Mouse (Mus musculus): ENCODE measurements at regions not wholly inside any gene's neighbourhood (a gene's known extent, or its start where the extent isn't known, plus 50 kb on each side); places are given as distances from the start of the nearest gene placed in this dataset.

DNA sequence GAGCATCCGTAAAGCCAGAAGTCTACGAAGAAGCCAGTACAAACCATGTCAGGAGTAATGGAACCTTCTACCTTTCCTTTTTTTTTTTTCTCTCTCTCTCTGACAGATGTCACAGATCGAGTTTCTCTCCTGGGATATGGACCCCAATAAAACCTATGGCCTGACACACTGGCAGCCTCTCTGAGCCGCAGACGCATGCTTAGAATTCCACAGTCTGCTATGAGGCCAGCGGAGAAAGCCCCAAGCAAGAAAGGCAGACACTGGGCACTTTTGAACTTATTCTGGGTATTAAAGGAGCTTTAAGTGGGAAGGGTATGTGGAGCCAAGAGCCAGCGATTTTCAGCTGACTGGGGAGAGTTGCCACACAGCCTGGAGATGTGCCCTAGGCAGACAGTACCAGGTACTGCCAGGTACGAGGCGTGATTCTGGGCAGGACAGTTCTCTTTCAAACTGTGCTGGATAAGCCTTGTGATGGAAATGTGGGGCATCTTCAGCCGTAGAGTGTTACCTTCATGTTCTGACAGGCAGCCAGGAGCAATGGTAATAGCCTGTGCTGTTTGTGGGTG lies 271.8 kb downstream of the Foxo1 start:
- ATAC-seq (ENCODE audit: extremely low read depth, insufficient number of reproducible peaks, low FRiP score, poor library complexity, severe bottlenecking): no peak

DNA sequence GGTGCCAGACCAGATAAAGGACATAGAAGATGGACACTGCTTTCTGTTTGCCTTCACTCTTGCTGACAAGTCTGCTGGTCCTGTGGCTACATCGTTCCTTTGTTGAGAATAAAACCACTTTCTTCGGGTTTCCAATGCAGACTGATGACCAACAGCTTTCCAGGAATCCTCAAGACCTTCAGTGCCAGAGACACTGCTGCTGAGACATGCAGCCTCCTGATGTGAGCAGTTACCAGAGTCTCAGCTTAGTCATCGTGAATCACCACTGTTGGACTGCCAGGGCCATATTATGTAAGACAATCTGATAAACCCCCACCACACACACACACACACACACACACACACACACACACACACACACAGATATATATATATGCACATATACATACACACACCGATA lies 270.2 kb downstream of the Foxo1 start:
- ATAC-seq (ENCODE audit: extremely low read depth, insufficient number of reproducible peaks, low FRiP score, poor library complexity, severe bottlenecking): no peak

DNA sequence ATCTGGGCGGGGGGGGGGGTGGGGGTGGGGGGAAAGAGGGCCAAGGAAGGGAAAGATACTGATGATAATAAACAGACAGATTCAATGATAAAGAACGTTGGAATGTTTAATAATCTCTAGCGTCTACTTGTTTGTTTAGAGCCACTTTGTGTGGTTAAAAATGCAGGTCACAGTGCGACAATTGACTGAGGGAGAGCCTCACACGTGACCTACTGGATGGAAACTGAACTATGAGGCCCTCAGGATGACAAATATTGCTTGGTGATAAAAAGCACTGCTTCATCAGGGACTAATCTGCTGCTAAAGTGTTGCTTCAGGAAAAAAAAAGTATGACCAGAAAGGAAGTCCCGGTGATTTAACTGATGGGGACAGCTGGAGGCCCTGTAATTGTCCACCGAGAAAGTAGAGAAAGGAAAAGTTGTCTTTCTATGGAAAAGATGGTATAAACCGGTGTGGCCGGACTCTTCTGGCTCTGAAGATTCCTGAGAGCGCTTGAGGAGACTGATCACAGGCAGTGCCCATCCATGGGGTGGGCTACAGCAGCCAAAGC lies 269.3 kb downstream of the Foxo1 start:
- no peak for ATAC-seq (ENCODE audit: extremely low read depth, insufficient number of reproducible peaks, low FRiP score, poor library complexity, severe bottlenecking)

DNA sequence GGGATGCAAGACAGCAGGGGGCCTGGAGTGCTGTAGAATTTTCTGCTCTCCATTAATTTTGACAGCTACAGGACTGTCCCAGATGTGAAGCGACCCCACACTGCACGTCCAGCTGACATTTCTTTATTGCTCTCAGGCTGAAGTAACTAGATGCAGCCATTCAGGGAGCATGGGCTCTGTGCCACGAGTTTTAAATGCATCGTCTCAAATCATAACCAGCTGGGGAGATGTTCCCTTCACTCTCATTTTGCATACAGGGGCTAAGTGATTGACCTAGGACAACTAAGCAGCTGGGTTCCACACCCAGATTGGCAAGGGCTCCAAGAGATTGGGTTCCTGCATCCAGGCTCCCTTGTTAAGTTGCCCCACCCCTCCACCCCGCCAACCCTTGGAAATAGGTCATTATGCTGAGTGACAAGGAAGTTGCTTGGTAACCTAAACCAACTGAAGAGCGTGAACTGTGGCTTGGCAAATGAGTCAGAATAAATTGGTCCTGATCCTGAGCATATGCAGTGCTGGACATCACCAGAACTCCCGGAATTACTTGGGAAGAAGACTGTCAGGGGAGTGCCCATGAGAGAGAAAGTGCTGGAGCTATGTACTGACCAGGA lies 267.4 kb downstream of the Foxo1 start:
- no peak for ATAC-seq (ENCODE audit: extremely low read depth, insufficient number of reproducible peaks, low FRiP score, poor library complexity, severe bottlenecking)

DNA sequence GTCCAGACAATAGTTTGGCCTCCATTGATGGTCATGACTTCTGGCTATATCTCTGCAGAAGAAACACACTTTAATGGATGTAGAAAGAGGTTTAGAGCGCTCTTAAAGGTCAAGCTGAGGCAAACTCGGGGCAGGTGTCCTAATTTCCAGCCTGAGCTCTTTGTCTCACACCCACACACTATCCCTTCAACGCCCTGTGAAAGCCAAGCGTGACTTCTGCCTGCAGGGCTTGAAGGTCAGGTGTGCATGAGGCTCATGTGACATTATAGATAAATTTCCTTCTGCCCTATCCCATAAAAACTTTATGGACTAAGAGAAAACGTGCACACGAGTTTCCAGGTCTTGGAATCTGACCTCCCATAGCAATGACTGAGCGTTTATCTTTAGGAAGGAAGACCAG lies 266.0 kb downstream of the Foxo1 start:
- ATAC-seq (ENCODE audit: extremely low read depth, insufficient number of reproducible peaks, low FRiP score, poor library complexity, severe bottlenecking): no peak

DNA sequence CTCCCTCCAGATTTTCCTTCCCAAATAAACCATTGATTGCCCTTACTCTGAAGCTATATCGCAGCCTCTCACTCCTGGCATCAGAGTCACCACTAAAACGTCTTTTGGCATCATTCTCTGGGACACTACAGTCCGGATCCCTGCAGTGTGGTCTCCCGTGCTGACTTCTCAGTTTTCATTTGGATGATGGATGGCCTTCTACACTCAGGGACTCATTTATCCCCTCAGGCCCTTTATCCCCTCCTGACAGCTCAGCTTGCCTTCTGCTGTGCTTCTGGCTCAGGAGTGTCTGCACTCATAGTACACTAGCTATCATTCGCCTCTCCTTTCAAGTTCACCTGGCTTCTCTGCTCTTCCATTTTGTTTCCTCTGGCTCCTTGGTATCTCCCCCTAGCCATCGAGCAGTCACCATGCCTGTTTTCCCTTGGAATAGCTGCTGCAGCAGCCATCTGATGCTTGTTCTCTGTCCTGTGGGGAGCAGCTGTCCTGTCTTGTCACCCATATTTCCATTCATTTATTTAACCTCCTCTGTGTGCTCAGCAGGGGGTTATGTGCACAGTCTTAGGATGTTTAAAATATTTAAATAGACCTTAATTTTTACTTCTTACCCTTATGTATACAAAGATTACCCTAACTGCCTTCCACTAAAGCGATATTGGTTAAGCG lies 263.7 kb downstream of the Foxo1 start:
- no peak for ATAC-seq (ENCODE audit: extremely low read depth, insufficient number of reproducible peaks, low FRiP score, poor library complexity, severe bottlenecking)

DNA sequence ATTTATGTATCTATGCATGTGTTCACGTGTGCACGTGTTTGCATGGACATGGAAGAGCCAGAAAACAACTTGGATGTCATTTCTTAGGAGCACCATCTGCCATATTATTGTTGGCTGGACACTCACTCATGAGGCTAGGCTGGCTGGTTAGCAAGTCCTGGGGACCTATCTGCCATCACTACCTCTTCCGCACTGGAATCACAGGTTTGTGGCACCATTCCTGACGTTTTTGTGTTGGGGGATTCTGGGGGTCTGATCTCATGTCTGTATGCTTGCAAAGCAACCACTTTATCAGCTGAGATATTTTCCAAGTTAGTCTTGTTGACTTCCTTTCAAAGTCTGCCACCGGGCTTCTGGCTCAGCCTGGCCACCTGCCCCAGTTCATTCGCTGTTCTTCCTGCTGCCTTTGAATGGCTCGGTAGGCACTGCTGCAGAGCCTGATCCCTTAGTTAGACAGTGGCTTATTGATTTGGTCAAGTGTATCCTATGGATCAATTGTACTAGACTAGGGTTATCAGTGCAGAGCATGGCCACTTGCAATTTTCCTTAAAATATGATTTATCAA lies 262.4 kb downstream of the Foxo1 start:
- no peak for ATAC-seq (ENCODE audit: extremely low read depth, insufficient number of reproducible peaks, low FRiP score, poor library complexity, severe bottlenecking)

DNA sequence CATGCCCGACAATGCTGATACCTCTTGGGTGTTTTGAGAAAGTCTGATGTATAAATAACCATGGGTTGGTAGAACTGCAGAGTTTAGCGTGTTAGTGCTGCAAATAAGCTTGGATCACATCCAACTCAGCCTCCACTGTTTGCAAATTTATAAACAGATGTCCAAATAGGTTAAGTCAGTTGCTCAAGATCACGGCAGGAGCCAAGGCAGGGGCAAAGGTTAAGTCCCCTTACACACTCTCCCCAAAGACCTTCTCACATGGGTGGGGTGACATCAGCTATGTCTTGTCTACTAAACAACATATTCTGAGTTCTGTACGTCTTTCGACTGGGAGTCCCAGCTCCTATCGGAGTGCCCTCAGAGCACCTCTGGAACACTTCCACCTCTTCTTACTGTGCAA lies 261.0 kb downstream of the Foxo1 start:
- ATAC-seq (ENCODE audit: extremely low read depth, insufficient number of reproducible peaks, low FRiP score, poor library complexity, severe bottlenecking): no peak

DNA sequence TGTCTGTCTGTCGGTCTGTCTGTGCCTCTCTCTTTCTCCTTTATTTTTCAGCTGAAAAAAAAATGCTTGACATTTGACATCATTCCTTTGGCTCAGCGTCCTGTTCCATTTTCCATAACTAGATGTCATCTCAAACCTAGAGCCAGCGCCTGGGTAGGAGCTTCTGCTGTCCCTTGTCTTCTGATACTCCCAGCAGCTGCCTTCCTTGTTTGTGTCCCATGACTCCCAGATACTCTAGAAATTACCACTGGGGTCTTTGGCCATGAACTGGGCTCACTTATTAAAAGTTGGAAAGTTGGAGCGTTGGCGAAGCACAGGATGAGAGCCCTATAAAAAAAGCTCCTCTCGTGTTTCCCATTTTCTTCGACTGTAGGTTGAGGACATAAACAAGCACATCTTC lies 260.4 kb downstream of the Foxo1 start:
- ATAC-seq (ENCODE audit: extremely low read depth, insufficient number of reproducible peaks, low FRiP score, poor library complexity, severe bottlenecking): no peak

DNA sequence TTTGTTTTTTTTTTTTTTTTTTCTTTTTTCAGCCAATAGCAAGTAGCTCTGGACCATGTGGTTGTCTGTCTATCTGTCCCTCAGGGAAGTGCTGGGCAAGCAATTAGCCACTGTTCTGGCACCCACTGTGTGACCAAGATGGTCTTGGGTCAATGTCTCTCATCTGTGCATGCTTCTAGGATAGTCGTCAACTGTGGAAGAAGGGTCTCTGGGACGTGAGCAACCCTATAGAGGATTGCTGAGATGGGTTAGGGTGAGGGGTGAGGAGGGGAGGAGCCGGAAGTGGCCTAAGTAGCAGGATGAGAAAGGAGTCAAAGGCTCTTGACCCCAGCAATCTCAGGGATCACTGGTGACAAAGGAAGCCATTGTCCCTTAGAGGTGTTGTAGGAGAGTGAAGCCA lies 259.6 kb downstream of the Foxo1 start:
- no peak for ATAC-seq (ENCODE audit: extremely low read depth, insufficient number of reproducible peaks, low FRiP score, poor library complexity, severe bottlenecking)

DNA sequence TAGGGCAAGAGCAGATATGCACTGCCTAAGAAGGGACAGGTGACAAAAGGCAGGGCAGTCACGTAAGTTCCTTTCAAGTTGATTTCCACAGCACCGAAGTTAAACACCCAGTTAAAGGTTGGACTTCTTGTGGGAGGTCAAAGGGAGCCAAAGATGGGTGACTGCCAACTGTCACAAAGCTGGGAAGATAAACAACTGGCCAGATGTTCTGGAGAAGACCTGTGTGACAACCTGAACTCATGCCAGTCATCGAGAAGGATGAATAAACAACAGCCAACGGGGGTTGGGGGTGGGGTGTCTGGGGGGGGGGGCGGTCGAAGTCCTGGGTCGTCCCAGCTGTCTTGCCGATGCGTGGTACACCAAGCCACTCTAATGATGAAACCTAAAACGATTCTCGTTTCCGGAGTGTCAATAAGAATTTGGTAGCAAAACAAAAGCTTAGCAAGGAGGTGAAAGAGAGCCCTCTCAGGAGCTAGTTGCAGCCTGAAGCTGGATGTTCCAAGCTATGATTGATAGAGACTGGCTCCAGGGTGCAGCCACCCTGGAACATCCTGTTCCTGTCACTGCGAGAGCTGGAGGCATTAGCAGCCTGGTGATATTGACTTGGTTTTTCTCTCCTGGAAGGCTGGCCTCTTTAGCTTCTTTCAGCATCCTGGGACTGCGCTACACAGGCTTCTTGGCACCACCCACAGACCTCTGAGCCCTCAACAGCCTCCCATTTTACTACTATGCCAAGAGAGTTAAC lies 259.0 kb downstream of the Foxo1 start:
- no peak for ATAC-seq (ENCODE audit: extremely low read depth, insufficient number of reproducible peaks, low FRiP score, poor library complexity, severe bottlenecking)

DNA sequence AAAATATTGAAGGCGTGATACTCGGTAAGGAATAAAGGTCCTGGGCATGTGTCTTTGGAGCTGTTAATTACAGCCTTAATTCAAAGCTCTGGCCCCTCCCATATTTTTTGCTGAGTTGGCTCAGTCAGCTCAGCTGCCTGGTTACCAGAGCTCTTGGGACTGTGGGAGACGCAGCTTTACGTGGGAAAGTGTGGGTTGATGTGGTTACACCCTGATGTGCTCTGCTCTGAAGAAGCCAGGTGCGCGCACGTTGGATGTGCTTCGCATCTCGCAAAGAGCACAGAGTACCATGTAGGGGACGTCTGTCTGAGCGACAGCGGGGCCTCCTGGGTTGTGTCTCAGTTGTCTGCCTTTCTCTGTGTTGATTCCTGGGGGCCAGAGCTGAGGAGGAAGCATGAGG lies 254.8 kb downstream of the Foxo1 start:
- no peak for ATAC-seq (ENCODE audit: extremely low read depth, insufficient number of reproducible peaks, low FRiP score, poor library complexity, severe bottlenecking)

DNA sequence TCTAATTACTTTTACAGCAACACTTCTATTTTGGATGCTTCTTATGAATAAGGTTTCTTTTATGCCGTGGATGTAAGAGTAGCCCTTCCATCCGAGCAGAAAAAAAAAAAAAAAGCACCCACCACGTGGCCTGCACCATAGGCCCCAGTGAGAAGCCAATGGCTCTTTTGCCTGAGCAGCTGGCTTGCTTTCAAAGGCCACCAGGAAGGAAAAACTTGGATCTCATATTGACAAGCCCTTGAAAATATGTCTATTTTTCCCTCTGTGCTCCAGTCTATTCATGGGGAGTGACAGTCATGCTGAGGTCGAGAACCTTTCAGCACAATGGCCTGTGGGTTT lies 252.4 kb downstream of the Foxo1 start:
- ATAC-seq (ENCODE audit: extremely low read depth, insufficient number of reproducible peaks, low FRiP score, poor library complexity, severe bottlenecking): no peak

DNA sequence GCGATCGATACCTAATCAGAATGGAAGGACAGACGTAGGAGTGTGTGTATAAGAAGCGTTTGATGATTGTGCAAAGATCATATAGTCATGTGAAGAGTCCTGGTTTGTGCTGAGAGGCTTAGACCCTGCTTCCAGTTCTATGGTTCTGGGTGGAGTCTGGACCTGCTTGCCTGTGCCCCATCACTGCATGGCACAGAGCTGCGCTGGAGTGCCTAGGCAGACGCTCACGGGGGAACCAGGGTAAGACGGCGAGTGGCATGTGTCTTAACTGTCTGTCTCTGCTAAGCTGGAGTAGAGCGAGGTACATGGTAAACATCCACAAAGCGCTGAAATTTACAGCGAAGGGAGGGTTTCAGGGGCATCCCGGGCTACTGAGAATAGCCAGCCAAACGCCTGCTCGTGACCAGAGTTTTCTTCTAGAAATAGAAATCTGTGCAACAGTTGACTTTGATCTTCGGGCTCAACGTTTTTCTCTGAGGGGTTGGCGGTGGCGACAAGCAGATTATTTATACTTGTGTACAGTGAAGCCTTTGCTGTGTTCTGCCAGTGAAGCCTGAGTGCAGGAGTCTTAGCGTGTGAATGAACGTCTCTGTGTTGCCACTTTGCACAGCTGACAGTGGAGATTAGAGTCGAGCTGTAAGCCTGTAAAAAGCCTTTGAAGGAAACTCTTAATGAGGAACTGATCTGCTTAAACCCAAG lies 251.9 kb downstream of the Foxo1 start:
- no peak for ATAC-seq (ENCODE audit: extremely low read depth, insufficient number of reproducible peaks, low FRiP score, poor library complexity, severe bottlenecking)

DNA sequence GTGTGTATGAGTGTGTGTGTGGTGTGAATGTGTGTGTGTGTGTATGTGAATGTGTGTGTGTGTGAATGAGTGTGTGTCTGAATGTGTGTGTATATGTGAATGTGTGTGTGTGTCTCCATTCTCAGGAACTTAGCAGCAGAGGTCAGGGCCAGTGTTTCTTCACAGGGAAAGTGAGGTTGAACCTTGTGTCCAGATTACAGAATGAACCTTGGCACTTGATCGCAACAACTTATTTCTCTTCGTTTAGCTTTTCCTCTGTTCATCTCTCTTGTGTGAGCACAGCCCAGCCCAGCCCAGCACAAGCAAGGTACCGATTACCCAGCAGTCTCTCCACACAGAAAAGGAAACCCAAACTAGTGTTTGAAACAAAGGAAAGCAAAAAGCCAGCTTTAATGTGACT lies 249.7 kb downstream of the Foxo1 start:
- ATAC-seq (ENCODE audit: extremely low read depth, insufficient number of reproducible peaks, low FRiP score, poor library complexity, severe bottlenecking): no peak

DNA sequence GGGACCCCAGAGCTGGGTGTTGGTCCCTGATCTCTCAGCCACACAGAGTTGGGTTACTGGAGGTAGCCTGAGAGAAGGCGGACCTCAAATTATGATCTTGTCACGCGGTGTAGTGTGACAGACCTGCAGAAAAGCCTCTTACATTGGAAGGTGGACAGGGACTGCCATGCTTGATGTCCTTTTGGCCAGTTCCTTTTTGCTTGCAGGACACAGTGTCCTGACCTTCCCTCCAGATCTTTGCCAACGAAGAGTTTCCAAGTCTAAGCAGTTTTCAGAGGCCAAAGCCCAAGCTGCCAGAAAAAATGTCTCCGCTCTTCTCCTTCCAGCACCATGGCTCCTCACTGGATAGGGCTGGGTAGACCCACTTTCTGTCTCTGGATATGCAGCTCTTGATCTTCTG lies 248.6 kb downstream of the Foxo1 start:
- ATAC-seq (ENCODE audit: extremely low read depth, insufficient number of reproducible peaks, low FRiP score, poor library complexity, severe bottlenecking): no peak

DNA sequence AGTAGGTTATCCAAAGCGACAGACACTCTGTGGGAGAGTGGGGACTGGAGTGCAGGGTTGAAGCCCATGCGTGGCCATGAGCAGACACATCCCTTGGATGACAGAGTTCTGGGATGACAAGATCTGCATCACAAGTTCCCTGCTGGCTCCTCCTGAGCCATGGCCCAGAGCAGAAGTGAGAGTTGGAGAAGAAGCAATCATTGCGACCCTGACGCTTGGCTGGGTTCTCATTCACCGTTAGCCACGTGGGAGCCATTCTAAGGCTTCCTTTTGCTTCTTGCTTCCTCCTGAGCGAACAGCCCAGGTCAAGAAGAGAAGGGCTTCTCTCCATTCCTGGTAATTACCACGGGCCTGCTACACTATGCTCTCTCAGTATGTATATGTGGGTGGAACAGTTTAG lies 244.6 kb downstream of the Foxo1 start:
- ATAC-seq (ENCODE audit: extremely low read depth, insufficient number of reproducible peaks, low FRiP score, poor library complexity, severe bottlenecking): peak; percentile 18; the same call in 1 of the 2 replicates

DNA sequence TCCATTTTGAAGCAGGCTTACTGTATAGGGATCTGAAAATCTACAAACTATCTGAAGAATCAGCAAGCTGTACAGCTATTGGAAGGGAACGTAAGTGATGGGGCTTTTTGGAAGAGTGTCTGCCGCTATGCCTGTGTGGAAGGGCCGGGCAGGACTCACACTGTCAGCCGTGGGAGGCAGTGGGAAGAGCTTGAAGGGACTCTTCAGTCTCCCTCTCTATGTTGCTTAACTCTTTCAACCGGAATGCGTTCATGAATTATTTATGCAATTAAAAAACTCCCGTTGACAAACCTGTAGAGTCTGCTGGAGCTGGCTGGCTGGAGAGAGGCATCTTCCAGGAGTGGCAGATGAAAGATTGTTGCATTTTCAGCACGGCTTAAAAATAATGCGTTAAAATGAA lies 243.4 kb downstream of the Foxo1 start:
- ATAC-seq (ENCODE audit: extremely low read depth, insufficient number of reproducible peaks, low FRiP score, poor library complexity, severe bottlenecking): no peak

DNA sequence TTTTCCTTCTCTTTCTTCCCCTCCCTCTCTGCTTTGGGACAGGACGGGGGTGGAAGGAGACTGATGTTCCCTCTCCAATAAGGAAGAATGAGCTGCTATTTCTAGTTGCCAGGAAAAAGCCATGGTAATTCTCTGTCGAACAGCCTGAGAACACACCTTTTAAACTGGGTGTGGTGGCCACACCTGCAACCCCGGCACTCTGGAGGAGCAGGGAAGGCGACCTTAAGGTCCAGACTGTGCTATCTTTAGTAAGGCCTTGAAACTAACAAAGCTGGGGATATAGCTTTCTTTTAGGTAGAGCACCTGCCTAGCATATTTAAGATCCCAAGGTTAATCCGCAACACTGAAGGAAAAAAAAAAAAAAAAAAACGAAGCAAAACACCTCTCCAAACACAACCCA lies 242.7 kb downstream of the Foxo1 start:
- no peak for ATAC-seq (ENCODE audit: extremely low read depth, insufficient number of reproducible peaks, low FRiP score, poor library complexity, severe bottlenecking)
